Mouse (Mus musculus): ENCODE measurements around the gene Cdk2. TPM values are rescaled to one million over a fixed set of nuclear protein-coding genes. Genes with fewer than 3 reads are reported as not detected.

Gene Cdk2
- 38.5 TPM for polyA plus RNA-seq (2017; shearing (Covaris generic))

DNA sequence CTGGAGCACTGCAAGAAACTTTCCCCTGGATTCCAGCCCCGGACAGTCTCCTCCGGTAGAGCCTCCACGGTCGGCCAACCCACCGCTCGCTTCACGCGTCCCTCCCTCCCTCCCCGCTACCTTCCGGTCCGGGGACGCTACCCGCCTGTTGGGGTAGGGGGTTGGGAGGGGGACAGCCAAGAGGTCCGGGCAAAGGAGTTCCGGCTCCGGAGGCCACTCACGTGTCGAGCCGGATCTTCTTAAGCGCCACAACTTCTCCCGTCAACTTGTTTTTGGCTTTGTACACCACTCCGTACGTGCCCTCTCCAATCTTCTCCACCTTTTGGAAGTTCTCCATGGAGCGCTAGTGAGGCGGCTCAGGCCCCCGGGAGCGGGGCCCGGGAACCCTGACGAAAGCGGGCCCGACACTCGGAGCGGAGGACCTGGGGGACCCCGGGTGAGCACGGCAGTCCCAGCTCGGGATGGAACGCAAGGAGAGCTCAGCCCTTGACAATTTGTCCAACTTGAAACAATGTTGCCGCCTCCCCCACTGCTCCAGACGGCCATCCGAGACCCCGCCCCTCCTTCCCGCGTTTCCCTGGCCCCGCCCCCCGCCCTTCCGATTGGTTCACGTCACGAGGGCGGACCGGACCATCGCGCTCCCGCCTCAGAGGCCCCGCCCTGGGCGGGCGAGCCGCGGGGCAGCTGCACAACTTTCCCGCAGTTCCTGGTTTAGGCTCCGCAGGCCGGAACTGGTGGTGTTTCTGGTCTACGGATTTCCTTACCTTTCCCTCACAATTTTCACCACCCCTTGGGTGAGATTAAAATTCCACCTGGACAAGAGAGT is at the start of gene Cdk2:
TSS of gene Cdk2 (minus strand) at position 541 of the 826 bp plus-strand sequence.

DNA sequence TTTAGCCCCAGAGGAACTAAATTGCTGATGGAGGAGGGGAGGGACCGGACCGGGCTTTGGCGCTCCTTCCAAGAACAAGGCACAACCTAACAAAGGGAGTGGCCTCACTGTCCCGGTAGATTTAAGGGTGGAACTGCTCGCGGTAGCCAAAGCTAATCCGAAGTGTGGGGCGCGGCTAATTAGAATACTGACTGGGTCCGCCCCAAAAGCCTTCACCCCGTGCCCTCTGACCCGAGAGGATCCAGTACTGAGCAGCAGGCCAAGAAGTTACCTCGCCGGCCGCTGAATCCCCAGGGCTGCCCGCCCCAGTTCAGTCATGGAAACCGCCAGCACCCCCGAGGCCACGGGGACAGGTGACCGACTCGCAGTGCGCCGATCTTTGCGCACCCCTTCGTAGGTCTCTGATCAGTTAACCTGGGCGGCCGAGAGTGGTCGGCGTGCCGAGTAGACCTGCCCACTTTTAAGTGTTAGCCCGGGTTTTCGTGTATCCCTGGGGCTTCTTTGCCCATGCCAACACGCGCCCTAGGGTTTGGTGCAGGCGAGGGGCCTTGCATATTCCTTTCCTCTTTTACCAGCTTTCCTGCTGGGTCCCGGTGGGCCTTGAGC is 42.9 kb upstream of the Cdk2 start, which contains the start of gene Pym1:
TSS of gene Pym1 (plus strand) at position 244 of the 606 bp plus-strand sequence.

DNA sequence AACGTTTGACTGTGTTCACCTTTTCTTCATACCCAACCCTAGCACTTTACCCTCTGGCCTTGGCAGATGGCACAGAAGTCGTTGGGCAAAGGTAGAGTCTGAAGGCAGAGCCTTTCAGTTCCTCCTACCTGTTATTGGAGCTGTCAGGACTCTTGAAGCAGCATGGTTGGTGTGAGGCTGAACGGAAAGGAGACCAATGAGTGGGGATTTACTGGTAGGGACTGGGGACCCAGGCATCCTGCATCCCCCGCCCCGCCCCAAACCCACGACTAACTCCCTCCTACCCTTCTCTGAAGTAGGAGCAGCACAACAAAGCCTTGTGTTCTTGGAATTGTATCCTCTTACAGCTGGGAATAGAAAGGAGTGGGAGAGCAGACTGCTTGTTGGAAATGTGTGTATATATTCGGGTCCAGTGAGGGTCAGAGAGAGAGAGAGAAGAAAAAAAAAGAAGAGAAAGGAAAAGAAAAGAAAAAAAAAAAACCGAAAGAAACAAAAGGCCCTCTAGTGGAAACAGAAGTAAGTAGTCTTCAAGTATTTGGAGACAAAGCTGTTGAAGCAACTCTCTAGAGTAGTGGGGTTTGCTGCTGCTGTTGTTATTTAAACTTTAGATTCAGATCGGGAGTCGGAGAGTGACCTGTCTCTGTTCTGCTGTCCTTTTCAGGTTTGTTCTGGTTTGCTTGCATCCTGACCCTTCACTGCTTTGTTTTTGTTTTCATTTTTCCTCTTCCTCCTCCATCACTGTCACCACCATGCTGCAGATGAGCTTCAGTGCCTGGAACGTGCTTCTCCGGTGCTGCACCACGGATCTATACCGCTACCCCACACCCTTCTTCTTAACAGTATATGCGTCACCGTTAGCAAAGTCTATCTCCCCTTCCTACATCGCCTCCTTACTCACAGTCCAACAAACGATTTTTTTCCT is 40.1 kb upstream of the Cdk2 start, which contains the start of gene Dgka:
TSS of gene Dgka (minus strand) at position 176 of the 922 bp plus-strand sequence.

DNA sequence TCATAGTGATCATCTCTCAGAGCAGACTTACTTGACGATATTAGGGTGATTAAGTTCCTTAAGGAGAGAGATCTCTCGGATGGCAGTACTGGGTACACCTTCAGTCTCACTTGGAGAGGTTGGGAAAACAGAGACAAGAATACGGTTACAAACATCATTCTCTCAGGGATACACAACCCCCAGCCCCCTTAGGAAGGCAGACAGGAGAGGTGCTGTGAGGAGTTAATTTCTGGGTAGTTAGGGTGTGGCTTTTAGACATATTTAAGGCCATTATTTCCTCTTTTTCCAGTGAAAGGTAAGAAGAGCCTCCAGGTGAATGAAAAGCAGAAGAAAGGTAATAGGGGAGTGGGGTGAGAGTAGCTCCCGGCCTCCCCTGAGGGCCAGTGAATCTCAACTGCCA is 936 bp downstream of the Cdk2 start, which contains the start of gene Pmel:
TSS of gene Pmel (plus strand) at position 301 of the 400 bp plus-strand sequence.

GRCm38 (mm10) chr10:128695992-128696807 is 8.6 kb downstream of the Cdk2 start, which contains the start of gene Rab5b:
Gene Rab5b (minus strand): TSS chr10:128696264.

DNA sequence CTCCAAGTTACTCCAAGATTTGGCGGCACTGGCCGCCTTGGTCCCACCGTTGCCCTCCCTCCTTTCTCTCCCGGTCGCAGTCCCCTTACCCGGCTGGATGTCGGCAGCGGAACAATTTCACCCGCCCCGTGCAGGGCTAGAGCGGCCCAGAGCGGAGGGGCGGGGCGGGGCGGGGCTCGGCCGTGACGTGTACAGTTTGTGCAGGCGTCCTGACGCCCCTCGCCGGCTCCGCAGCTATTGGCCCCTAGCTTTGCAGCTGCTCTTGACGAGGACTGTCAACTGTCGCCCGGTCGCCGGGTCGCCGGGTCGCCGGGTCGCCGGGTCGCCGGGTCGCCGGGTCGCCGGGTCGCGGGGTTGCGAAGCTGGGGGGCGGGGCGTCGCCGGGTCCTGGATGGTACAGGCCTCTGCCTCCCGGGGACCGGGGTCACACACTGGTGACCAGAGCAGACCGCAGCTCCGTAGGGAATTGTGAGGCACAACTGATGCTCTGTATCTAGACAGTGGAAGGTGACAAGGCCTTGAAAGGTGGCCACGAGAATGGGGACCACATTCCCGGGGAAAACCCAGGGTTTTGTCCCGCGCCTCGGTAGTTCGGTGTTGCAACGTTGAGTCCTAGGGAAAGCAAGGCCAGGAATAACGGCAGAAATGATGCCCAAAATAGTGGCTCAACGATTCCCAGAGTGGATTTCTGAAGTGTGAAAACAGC is 30.9 kb downstream of the Cdk2 start, which contains the start of gene Suox:
TSS of gene Suox (minus strand) at position 311 of the 706 bp plus-strand sequence.

Other genes starting within 250 kb of the Cdk2 start
- 131 TPM for gene Smarcc2, start 245.8 kb downstream of the Cdk2 start, polyA plus RNA-seq (2017; shearing (Covaris generic))
- gene Myl6, start 210.9 kb downstream of the Cdk2 start, polyA plus RNA-seq (2017; shearing (Covaris generic)): 1,659 TPM
- 3.1 TPM for gene Myl6b, start 206.3 kb downstream of the Cdk2 start, polyA plus RNA-seq (2017; shearing (Covaris generic))
- 182 TPM for gene Esyt1, start 179.2 kb downstream of the Cdk2 start, polyA plus RNA-seq (2017; shearing (Covaris generic))
- gene Zc3h10, start 157.3 kb downstream of the Cdk2 start, polyA plus RNA-seq (2017; shearing (Covaris generic)): 26.0 TPM
- gene Rpl41, start 155.7 kb downstream of the Cdk2 start, polyA plus RNA-seq (2017; shearing (Covaris generic)): 3,120 TPM
- gene Pa2g4, start 139.0 kb downstream of the Cdk2 start, polyA plus RNA-seq (2017; shearing (Covaris generic)): 35.9 TPM
- gene Erbb3, start 115.4 kb downstream of the Cdk2 start, polyA plus RNA-seq (2017; shearing (Covaris generic)): 11.3 TPM
- 829 TPM for gene Rps26, start 78.3 kb downstream of the Cdk2 start, polyA plus RNA-seq (2017; shearing (Covaris generic))
- 148 TPM for gene Ikzf4, start 59.0 kb downstream of the Cdk2 start, polyA plus RNA-seq (2017; shearing (Covaris generic))
- 51.9 TPM for gene Suox, start 31.0 kb downstream of the Cdk2 start, polyA plus RNA-seq (2017; shearing (Covaris generic))
- 49.0 TPM for gene Rab5b, start 8.8 kb downstream of the Cdk2 start, polyA plus RNA-seq (2017; shearing (Covaris generic))
- 4.9 TPM for gene Pmel, start 836 bp downstream of the Cdk2 start, polyA plus RNA-seq (2017; shearing (Covaris generic))
- 715 TPM for gene Dgka, start 39.8 kb upstream of the Cdk2 start, polyA plus RNA-seq (2017; shearing (Covaris generic))
- 38.2 TPM for gene Pym1, start 42.9 kb upstream of the Cdk2 start, polyA plus RNA-seq (2017; shearing (Covaris generic))
- gene Mmp19, start 85.9 kb upstream of the Cdk2 start, polyA plus RNA-seq (2017; shearing (Covaris generic)): not detected
- 124 TPM for gene Dnajc14, start 99.0 kb upstream of the Cdk2 start, polyA plus RNA-seq (2017; shearing (Covaris generic))
- 5.1 TPM for gene Tmem198b, start 99.3 kb upstream of the Cdk2 start, polyA plus RNA-seq (2017; shearing (Covaris generic))
- gene Sarnp, start 112.3 kb upstream of the Cdk2 start, polyA plus RNA-seq (2017; shearing (Covaris generic)): 164 TPM
- 77.1 TPM for gene Ormdl2, start 116.6 kb upstream of the Cdk2 start, polyA plus RNA-seq (2017; shearing (Covaris generic))
- gene Gdf11, start 186.7 kb upstream of the Cdk2 start, polyA plus RNA-seq (2017; shearing (Covaris generic)): 0.88 TPM
- 0.20 TPM for gene Cd63, start 196.0 kb upstream of the Cdk2 start, polyA plus RNA-seq (2017; shearing (Covaris generic))
- 13.5 TPM for gene Rdh5, start 217.9 kb upstream of the Cdk2 start, polyA plus RNA-seq (2017; shearing (Covaris generic))
- 185 TPM for gene Bloc1s1, start 219.0 kb upstream of the Cdk2 start, polyA plus RNA-seq (2017; shearing (Covaris generic))
- 10.1 TPM for gene Itga7, start 228.8 kb upstream of the Cdk2 start, polyA plus RNA-seq (2017; shearing (Covaris generic))

Measured in activated CD4-positive, CD25-positive, alpha-beta regulatory T cell, adult 9 weeks (primary cell).